Mouse (Mus musculus) thymus, postnatal 0 days (tissue): ENCODE data around the gene Mvb12b. TPM values are rescaled to one million over a fixed set of nuclear protein-coding genes. Genes with fewer than 3 reads are reported as not detected.

Experiments used
- DNase-seq: peaks from one replicate; pipeline ENCODE4 v3.0.0-alpha.2; 2015; ENCODE audit warnings: low spot score
- polyA plus RNA-seq: library from polyadenylated mRNA; unstranded; fragments of >200 nt; fragmentation: Nextera tagmentation; extraction: Ambion mirVana; gene quantifications from 2 replicates; pipeline ENCODE4 v1.2.1, GENCODE M21; 2015

Gene Mvb12b
- polyA plus RNA-seq, 1 experiment from 2014 or later, result 56.8 TPM

DNA sequence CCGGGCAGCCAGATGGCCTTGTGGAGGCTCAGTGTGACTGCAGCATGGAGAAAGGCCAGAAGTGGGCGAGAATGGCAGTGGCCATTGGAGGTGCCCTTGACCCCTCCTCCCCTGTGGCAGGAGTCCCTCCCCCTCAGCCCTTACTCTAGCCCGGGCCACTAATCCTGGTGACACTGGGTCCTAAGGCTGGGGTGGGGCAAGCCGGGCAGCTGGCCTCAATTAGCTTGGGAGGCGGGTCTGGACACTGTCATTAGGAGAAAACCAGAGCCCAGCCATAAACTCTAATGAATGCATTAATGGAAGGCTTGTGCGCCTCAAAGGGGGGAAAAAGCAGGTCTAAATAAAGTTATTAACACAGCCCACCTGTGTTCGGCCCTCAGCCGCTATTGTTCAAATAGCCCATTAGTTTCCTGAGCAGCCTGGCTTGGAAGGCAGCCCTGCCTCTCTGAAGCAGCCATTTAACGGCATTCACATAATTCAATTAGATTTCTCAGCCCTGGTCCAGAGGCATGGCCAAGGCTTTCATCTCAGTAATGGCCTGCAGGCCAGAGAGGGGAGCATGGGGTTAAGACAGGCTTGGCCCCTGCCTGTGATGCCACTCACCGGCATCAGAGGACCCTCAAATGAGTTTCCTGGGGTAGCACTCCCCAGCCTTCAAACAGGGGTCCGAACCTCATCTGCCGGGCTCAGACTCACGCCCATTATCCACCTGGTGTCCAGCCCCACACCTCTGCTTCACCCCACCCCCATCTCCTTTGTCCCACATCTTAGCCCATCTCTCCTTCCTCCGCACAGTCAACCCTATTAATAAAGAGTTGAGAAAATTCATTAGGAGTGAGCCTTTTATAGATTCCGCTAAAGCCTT lies 186.9 kb downstream of the Mvb12b start:
- DNase-seq, result no peak

GRCm38 (mm10) chr2:33698898-33699297 lies 188.8 kb downstream of the Mvb12b start:
- no peak for DNase-seq

GRCm38 (mm10) chr2:33696428-33696827 lies 191.3 kb downstream of the Mvb12b start:
- DNase-seq, result peak; percentile 7

GRCm38 (mm10) chr2:33693931-33694330 lies 193.8 kb downstream of the Mvb12b start:
- no peak for DNase-seq

DNA sequence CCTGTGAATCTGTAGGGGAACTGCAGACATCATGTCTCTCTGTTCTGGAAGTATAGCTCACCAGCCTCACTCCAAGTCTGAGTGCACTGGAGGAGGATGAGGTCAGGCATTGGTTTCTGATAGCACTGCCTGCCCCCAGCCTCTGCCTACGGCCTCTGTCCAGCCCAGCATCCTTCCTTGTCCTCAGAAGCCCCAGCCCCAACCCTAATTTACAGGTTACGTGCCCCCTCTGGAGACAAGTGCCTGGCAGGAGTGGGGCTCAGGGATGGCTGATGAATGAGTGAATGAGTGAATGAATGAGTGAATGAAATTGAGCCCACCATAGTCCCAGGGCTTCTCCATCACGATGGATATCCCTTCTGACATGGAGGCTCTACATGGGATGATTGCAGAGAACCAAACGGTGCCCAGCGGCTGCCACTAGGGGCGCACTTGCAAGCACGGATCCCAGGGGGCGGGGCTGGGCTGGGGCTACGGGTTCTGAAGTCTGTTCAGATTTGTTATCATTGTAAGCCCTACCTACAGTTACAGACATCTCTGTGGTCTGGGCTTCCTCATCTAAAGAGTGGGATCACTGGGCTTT lies 197.8 kb downstream of the Mvb12b start:
- DNase-seq, result peak; percentile 71

DNA sequence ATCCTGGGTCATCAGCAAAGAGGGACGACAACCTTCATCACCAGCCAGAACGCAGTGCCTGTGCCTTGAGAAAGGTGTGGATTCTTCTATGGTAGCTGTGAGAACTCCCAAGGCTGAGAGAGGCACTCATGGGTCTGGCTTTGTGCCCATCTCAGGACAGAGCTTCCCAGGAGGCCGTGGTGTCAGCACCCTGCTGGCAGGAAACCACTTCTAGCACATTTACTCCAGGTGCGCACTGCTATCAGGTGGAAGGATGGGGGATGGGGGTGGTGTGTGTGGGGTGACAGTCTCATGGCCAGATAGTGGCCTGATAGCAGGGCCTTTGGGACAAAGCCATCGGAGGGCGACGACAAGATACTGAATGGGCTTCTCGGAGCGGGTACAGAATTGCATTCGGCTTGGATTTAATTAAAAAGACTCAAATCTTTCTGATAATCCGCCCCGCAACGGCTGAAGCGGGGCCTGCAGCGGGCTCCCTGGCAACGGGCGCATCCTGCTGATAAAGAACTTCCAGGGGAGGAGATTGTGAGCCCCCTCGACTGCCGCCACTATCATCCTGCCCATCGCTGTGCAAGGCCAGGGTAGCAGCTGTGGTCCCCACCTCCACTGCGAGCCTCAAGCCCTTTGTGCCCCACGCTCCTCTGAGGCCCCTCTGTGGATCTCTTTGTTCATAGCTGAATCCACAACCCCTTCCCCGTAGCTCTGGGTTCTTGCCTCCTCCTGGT lies 198.4 kb downstream of the Mvb12b start:
- DNase-seq, result peak; percentile 40

- no peak for DNase-seq
Measured at GRCm38 (mm10) chr2:33683594-33683993, 204.2 kb downstream of the Mvb12b start.

GRCm38 (mm10) chr2:33683095-33683494 lies 204.7 kb downstream of the Mvb12b start:
- DNase-seq, result no peak

GRCm38 (mm10) chr2:33682219-33682618 lies 205.5 kb downstream of the Mvb12b start:
- peak; percentile 62 for DNase-seq

Other genes with a start within 250 kb of the Mvb12b start
- 0.05 TPM in 1 of 2 replicates, not detected in the other for gene Lmx1b, start 247.4 kb downstream of the Mvb12b start, polyA plus RNA-seq